Mouse (Mus musculus) thymus, adult 2 months (tissue): ENCODE results near the gene Bbs9.

Experiments
- CTCF ChIP-seq: fragments of 200-500 bp; IDR thresholded peaks from 2 replicates; pipeline ENCODE4 v1.5.1; 2012; ENCODE audit warnings: mild to moderate bottlenecking, control low read depth, low read length, moderate library complexity, borderline replicate concordance; ENCODE audit not compliant: control insufficient read depth, poor library complexity, insufficient read depth; ENCODE audit errors: extremely low read depth
- POLR2A ChIP-seq: fragments of 200-500 bp; IDR thresholded peaks from 2 replicates; pipeline ENCODE4 v1.6.1; 2012; ENCODE audit warnings: mild to moderate bottlenecking, low read length, control low read depth, moderate library complexity; ENCODE audit not compliant: control insufficient read depth, poor library complexity, insufficient read depth; ENCODE audit errors: extremely low read depth

DNA sequence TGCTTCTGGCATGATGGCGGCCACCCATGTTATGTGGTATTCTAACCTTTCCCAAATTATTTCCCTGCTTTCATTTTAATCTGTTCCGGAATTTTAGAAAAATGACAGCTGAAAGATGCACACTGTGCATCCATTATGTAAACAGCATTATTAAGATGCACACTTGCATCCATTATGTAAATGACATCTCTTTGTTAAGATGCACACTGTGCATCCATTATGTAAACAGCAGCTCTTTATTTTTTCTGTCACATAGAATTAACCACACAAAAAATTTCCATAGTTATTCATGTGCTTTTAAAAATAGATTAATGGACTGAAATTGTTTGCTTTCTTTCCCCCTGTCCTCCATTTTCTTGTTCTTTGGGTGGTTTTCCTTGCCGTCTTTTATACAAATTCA, 373.3 kb downstream of the Bbs9 start:
- TF ChIP-seq CTCF (no peak), POLR2A (no peak)
